Mouse (Mus musculus) kidney, postnatal 10 days (tissue): Measurements from ENCODE around the gene Jak2.
A peak's percentile ranks its signal among the peaks of the same experiment; 100 is the strongest.

Experiments used
- DNase-seq: peaks from one replicate; pipeline ENCODE4 v3.0.0; 2021; ENCODE audit warnings: mixed read lengths

The Jak2 gene

GRCm38 (mm10) chr19:29251191-29251957, at the start of gene Jak2:
Gene Jak2 (plus strand): TSS chr19:29251828.
- peak; percentile 97 for DNase-seq

GRCm38 (mm10) chr19:29203337-29203736, 48.3 kb upstream of the Jak2 start:
- no peak for DNase-seq

- no peak for DNase-seq
These were observed 47.0 kb upstream of the Jak2 start for GRCm38 (mm10) chr19:29204583-29204982.

DNA sequence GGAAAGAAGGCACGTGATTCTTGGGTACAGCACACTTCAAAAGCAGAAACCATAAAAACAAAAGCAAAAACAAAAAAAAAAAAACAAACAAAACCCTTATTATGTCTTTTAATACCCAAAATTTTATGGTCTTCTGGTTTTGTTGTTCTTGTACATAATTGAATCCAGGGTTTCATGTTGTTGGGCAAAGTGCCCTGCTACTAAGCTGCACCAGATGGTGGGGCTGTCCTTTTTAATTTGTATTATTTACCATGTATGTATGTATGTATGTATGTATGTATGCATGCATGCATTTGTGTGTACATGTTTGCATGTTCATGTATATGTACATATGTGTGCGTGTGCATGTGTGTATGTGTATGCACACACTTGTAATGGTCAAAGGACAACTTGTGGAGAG, 46.4 kb upstream of the Jak2 start:
- DNase-seq: no peak

DNA sequence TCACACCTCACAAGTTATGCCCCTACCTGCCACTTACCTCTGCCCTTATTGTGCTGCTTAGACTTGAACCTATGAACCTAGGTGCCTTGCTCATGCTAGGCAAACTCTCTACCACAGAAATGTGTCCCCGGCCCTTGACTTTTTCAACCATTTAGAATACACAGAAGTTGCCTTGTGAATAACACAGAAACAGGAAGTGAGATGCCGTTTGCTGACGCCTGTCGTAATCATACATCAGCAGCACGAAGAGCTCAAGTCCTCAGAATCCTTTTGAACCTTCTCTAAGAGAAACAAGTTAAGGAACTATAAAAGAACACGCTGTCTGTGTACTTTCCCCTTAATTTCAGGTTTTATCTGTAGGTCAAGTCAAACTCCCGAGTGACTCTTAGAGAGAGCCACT, 41.7 kb upstream of the Jak2 start:
- no peak for DNase-seq

- no peak for DNase-seq
These were observed 41.3 kb upstream of the Jak2 start for GRCm38 (mm10) chr19:29210319-29210718.

GRCm38 (mm10) chr19:29215811-29216509, 35.7 kb upstream of the Jak2 start:
- DNase-seq: no peak

DNA sequence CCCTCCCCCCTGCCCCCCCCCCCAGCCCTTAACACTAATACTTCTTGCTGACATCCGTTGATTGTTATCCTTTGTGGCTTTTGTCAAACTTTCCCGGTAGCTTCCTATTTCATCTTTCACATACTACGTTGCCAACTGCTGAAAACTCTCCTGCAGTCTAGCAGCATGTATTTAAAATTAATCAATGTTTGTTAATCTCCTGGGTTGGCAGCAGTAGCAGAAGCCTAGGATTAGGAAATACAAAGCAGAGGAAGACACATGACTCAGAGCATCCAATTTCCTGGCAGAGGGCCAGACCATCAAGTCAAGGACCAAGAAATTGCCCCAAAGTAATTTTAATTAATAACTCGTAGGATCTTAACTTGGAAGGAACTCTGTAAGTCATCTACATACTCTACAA, 29.8 kb upstream of the Jak2 start:
- no peak for DNase-seq

- no peak for DNase-seq
These were observed 26.7 kb upstream of the Jak2 start for GRCm38 (mm10) chr19:29224968-29225367.

DNA sequence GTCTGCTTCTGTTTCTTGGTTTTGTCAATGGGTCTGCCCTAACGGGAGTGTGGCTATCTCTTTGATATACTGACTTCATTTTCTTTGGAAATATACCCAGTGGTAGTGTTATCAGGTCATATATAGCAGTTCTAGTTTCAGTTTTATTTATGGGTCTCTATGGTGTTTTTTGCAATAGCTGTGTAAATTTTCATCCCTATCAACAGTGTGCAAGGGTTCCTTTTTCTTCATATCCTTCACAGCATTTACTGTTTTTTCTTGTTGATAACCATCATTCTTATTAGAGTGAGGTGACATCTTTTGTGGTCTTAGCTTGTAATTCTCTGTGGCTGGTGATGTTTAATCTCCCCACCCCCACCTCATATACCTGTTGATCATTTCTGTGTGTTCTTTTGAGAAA, 24.6 kb upstream of the Jak2 start:
- DNase-seq: no peak

GRCm38 (mm10) chr19:29227941-29228590, 23.6 kb upstream of the Jak2 start:
- no peak for DNase-seq

DNA sequence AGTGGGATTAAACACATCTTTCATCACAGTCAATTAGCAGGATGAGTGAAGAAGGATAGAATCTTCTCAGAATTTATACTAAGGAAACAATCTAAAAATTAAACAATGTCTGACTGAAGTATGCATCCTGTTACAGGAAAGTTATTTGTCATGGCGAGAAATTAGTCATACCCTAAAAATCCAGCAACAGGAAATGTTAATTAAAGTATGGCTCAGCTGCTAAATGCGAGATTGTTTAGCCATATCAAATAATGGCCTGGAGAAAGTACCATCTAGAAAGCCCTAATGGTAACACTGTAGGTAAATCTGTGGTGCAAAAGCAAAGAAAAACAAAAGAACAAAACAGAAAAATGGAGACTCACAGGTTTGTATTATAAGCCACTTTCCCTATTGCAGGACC, 22.6 kb upstream of the Jak2 start:
- no peak for DNase-seq

DNA sequence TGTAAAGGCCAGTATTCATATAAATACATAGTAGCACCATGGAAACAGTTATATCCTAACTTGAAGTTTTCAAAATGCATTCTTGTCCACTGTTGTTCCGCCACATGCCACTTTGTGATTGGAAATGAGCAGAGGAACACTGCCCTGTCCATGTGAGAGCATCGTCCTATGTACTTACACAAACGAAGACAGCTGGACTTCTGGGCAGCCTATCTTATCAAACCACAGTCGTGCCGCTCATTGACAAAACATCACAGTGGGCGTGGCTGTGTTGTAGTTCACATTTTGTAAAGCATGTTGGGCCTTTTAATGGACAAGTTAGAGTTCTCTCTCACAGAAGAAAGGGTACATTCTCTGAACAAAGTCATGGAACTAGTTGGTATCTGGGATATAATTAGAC, 18.9 kb upstream of the Jak2 start:
- no peak for DNase-seq

GRCm38 (mm10) chr19:29236658-29237385, 14.8 kb upstream of the Jak2 start:
- no peak for DNase-seq

GRCm38 (mm10) chr19:29238171-29238570, 13.5 kb upstream of the Jak2 start:
- no peak for DNase-seq

DNA sequence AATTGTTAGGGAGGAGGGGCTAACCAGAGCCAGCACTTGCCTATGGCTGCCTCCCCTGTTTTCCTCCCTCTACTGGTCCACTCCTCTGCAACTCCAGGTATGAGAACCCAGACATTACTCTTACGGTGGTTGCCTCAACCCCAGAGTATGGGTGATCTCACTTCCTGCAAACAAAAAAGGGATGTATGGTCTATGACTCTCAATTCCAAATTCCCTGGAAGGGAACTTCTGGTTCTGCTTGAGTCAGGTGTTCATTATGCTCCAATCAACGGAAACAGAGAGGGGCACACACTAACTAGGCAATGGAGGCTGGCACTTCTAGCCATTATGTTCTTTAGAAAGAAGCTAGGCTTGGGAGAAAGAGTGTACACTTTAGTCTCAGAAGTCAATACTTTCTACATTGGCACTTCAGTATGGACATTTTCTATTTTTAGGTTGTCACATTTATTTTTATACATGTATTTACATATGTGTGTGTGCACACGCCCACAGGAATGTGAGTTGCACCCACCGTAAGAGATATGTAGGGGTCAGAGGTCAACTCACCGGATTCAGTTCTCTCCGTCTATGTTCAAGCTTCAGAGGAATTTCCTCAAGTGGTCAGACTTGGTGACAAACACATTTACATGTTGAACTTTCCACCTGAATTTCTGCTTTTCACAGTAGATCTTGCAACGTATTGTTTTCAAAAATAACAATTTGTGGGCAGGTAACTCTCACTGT, 12.0 kb upstream of the Jak2 start:
- DNase-seq: no peak

DNA sequence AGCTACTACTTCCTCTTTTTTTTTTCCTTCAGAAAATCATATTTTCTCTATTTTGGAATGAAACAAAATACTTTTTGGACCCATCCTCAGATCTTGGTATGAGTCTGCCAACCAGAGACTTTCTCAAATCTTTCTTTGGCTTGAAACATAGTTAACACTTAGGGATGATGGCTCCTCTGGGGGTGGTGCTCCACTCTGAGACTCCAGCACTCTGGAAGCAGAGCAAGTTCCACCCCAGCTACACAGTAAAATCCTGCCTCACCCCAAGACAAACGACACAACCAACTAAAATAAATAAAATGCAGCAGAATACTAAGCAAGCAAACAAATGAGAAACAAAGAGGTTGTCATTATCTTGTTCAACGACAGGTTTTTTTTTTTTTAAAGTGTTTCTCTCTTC, 11.0 kb upstream of the Jak2 start:
- DNase-seq: no peak

DNA sequence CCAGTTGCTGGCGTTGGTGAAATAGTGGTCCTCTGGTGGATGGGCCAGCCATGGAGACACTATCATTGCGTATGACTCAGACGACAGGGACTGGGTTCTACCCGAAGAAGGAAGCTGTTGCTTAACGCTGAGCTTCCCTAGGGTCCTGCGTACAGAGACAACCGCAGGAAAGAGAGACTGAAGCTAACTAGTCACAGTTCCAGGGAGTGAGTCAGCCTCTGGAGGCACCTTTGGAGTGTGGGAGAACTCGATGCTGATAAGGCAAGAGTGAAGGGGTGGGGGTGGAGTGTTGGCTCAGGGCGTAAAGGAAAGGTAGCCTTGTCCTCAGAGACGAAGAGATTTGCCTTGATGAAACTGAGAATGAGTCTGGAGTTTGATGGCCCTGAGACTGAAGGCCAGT, 10.0 kb upstream of the Jak2 start:
- no peak for DNase-seq

DNA sequence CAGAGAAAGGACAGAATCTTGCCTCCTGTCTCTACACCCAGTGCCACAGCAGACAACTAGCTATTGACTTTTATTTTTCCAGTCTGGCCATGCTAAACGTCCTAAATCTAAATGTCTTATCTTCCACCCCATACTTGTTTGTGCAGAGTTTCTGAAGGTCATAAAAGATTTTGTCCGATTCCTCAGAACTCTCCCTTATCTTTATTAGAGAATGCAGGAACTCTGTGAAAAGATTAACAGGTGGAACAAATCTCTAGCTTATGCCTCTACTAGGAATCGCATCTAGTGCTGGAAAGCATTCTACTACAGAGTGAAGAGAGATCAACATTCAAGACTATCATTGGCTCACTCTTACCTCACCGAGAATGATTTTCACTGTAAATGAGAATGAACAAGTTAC, 1.7 kb upstream of the Jak2 start:
- no peak for DNase-seq

GRCm38 (mm10) chr19:29251958-29252801, 552 bp downstream of the Jak2 start:
- peak; percentile 64 for DNase-seq

DNA sequence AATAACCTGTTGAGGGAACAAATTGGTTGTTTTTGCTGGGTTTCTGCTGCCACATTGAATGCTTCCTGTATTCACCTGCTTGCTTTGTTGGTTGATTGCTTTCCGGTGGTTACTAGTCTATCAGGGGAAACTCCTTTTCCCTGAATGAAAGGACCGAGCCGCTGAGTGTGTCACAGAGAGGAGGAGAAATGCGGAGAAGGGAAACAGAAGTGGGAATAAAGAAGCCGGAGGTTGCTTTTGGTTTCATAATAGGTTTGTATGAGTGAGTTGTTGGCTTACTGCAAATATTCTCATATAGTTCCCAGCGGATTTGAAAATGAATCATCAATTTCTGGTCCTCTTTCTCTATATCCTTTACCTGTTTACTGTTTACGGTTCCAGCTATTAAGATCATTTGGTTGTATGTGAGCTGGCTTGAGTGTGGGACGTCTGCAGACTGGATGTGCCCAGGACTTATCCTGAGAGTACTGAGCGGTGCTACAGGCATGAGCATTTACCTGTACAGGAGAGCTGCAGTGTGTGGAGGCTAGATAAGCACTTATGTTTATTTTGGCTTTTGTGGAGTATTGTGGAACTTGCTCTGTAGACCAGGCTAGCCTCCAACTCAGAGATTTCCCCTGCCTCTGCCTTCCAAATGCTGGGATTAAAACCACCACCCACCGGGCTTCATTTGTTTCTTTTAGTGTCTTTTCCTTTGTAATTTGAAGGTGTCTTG, 1.4 kb downstream of the Jak2 start:
- no peak for DNase-seq
